Mouse (Mus musculus): ENCODE data around the gene Frmd8. TPM values are rescaled to one million over a fixed set of nuclear protein-coding genes. Genes with fewer than 3 reads are reported as not detected.

The Frmd8 gene
- polyA plus RNA-seq, 1 experiment, result 18.9 TPM

DNA sequence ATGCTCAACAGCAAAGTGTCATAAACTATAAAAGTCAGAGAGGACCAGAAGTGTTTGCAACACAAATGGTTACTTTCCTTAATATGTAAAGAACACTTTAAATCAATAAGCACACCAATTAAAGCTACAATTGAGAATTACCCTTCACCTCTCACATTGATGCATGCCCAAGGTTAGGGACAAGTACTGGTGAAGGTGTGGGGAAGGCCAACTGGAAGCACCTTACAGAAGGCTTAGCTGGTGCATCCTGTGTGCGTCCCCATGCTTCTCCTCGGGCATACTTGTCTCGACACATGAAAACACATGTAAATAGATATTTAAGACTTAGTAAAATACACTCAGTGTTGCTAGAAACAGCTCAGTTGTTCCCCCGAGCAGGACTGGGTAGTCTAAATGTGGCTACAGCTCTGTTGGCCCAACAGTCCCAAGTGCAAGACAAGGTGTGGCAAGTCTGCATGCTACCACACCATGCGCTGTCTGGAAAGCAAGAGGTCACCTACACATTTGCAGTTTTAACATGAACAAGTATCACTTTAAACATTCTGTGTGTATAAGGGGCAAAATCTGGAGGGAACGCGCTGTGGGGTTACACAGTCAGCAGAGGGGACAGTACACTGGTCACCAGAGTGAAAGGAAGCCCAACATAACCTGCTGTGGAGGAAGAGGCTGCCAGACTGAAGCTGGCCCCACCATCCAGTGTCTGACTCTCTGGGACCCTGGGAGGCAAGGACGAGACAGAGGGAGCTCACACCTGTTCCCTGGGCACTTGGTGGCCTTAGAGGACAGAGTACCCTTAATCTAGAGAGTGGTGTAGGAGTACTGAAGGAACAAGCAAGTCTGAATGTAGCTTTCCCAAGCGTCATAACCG is 39.8 kb downstream of the Frmd8 start:
- TF ChIP-seq CTCF (IDR thresholded peaks at IDR 0.05; ENCODE audit: borderline replicate concordance, extremely low read depth, insufficient read depth, insufficient read length), result no peak
- no peak for TF ChIP-seq POLR2A (IDR thresholded peaks at IDR 0.05; ENCODE audit: borderline replicate concordance, extremely low read depth, insufficient read depth, insufficient read length, poor library complexity, severe bottlenecking)
- DNase-seq (ENCODE audit: low read depth), result no peak

DNA sequence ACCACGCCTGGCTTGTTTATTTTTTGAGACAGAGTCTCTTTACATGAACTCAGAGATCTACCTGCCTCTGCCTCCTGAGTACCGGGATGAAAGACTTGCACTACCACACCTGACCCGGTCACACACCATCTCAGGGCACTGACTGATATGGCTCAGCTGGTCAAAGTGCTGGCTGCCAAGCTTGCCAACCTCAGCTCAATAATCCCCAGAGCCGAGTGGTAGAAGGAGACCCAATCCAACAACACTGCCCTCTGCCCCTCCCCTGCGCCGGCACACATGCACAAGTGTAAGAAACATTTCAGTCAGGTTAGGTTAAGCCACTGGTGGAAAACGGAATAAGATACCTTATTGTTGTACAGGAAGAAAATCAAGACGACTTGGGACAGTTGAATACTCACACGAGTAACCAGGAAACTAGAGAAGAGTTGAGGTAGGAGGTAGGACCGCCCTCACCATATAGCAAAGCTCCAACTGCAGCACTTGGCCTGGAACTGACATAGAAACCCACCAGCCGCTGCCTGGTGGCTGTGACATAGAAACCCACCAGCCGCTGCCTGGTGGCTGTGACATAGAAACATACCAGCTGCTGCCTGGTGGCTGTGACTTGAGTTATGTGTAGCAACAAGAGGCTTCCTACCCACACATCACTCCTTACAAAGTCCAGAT is 40.7 kb downstream of the Frmd8 start:
- TF ChIP-seq POLR2A (IDR thresholded peaks at IDR 0.05; ENCODE audit: borderline replicate concordance, extremely low read depth, insufficient read depth, insufficient read length, poor library complexity, severe bottlenecking) (no peak), CTCF (IDR thresholded peaks at IDR 0.05; ENCODE audit: borderline replicate concordance, extremely low read depth, insufficient read depth, insufficient read length) (no peak)

DNA sequence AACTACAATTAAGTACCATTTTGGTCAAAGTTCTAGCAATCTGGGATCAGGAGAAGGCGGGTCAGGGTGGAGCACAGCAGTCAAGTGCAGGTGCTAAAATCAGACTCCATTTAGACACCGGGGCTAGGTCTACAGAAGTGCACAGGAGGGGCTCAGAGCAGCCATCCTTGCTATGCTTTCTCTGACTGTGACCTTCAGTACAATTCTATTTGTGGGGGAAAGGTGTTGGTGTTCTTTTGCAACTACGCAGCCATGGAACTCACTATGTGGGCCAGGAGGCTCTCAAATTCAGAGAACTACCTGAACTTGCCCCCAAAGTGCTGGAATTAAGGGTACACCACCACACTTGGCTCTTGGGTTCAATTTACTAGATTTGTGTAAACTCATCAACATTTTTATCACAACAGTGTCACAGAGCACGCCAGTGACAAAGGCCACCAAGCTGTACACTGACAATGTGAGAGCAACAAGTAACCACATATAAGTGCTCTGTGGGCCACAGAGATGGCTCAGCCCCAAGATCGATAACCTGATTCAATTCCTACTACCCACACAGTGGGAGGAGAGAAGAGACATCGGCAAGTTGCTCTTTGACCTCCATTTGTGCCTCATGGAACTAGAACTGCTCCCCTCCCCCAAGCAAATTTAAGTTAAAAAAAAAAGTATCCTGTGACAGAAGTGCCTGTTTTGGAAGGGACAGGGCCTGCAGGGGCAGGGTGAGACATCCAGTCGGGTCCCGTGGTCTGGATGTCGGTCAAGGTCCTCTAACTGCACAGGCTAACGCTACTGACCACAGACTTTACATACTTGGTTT is 41.6 kb downstream of the Frmd8 start:
- TF ChIP-seq CTCF (IDR thresholded peaks at IDR 0.05; ENCODE audit: borderline replicate concordance, extremely low read depth, insufficient read depth, insufficient read length) (no peak), POLR2A (IDR thresholded peaks at IDR 0.05; ENCODE audit: borderline replicate concordance, extremely low read depth, insufficient read depth, insufficient read length, poor library complexity, severe bottlenecking) (no peak)
- DNase-seq (ENCODE audit: low read depth), result no peak

More for the DNA sequence above, 40.7 kb downstream of the Frmd8 start:
- no peak for DNase-seq (ENCODE audit: low read depth)

- TF ChIP-seq POLR2A (IDR thresholded peaks at IDR 0.05; ENCODE audit: borderline replicate concordance, extremely low read depth, insufficient read depth, insufficient read length, poor library complexity, severe bottlenecking) (no peak), CTCF (IDR thresholded peaks at IDR 0.05; ENCODE audit: borderline replicate concordance, extremely low read depth, insufficient read depth, insufficient read length) (no peak)
- DNase-seq (ENCODE audit: low read depth), result peak; percentile 53
Measured at GRCm38 (mm10) chr19:5832326-5832725, 42.7 kb downstream of the Frmd8 start.

GRCm38 (mm10) chr19:5831958-5832320 is 43.1 kb downstream of the Frmd8 start:
- TF ChIP-seq CTCF (IDR thresholded peaks at IDR 0.05; ENCODE audit: borderline replicate concordance, extremely low read depth, insufficient read depth, insufficient read length) (no peak), POLR2A (IDR thresholded peaks at IDR 0.05; ENCODE audit: borderline replicate concordance, extremely low read depth, insufficient read depth, insufficient read length, poor library complexity, severe bottlenecking) (no peak)

GRCm38 (mm10) chr19:5831224-5831957 is 43.7 kb downstream of the Frmd8 start:
- TF ChIP-seq CTCF (IDR thresholded peaks at IDR 0.05; ENCODE audit: borderline replicate concordance, extremely low read depth, insufficient read depth, insufficient read length) (no peak), POLR2A (IDR thresholded peaks at IDR 0.05; ENCODE audit: borderline replicate concordance, extremely low read depth, insufficient read depth, insufficient read length, poor library complexity, severe bottlenecking) (no peak)
- no peak for DNase-seq (ENCODE audit: low read depth)

More at GRCm38 (mm10) chr19:5831958-5832320, 43.1 kb downstream of the Frmd8 start:
- no peak for DNase-seq (ENCODE audit: low read depth)

DNA sequence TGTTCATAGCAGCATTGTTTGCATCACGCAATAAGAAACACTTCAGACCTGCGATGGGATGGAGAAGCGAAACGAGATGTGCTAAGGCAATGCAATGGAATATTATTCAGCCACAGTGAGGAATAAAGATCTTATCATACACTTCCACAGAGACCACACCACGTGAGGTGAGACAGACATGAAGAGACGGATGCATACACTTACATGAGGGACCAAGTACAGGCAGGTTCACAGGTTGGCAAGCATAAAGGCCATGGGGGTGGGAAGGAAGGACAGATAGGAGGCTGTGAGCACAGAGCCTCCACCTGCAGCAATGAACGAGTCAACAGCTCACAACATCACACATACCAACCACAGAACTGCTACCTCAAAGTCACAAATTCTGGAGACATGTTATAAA is 44.3 kb downstream of the Frmd8 start:
- TF ChIP-seq POLR2A (IDR thresholded peaks at IDR 0.05; ENCODE audit: borderline replicate concordance, extremely low read depth, insufficient read depth, insufficient read length, poor library complexity, severe bottlenecking) (no peak), CTCF (IDR thresholded peaks at IDR 0.05; ENCODE audit: borderline replicate concordance, extremely low read depth, insufficient read depth, insufficient read length) (no peak)
- DNase-seq (ENCODE audit: low read depth), result no peak

- no peak for DNase-seq (ENCODE audit: low read depth)
- TF ChIP-seq CTCF (IDR thresholded peaks at IDR 0.05; ENCODE audit: borderline replicate concordance, extremely low read depth, insufficient read depth, insufficient read length), result no peak
- TF ChIP-seq POLR2A (IDR thresholded peaks at IDR 0.05; ENCODE audit: borderline replicate concordance, extremely low read depth, insufficient read depth, insufficient read length, poor library complexity, severe bottlenecking), result no peak
Measured at GRCm38 (mm10) chr19:5829958-5830615, 45.0 kb downstream of the Frmd8 start.

GRCm38 (mm10) chr19:5828905-5829304 is 46.2 kb downstream of the Frmd8 start:
- DNase-seq (ENCODE audit: low read depth), result no peak
- no peak for TF ChIP-seq CTCF (IDR thresholded peaks at IDR 0.05; ENCODE audit: borderline replicate concordance, extremely low read depth, insufficient read depth, insufficient read length)
- TF ChIP-seq POLR2A (IDR thresholded peaks at IDR 0.05; ENCODE audit: borderline replicate concordance, extremely low read depth, insufficient read depth, insufficient read length, poor library complexity, severe bottlenecking), result no peak

- DNase-seq (ENCODE audit: low read depth), result no peak
- TF ChIP-seq CTCF (IDR thresholded peaks at IDR 0.05; ENCODE audit: borderline replicate concordance, extremely low read depth, insufficient read depth, insufficient read length) (no peak), POLR2A (IDR thresholded peaks at IDR 0.05; ENCODE audit: borderline replicate concordance, extremely low read depth, insufficient read depth, insufficient read length, poor library complexity, severe bottlenecking) (no peak)
Measured at GRCm38 (mm10) chr19:5828155-5828554, 46.9 kb downstream of the Frmd8 start.
